Mouse (Mus musculus): ENCODE data around the gene Gm49358. TPM values are rescaled to one million over a fixed set of nuclear protein-coding genes. Genes with fewer than 3 reads are reported as not detected.

Gm49358 gene
- polyA plus RNA-seq, 1 experiment from 2014 or later: not detected

GRCm38 (mm10) chr10:86779117-86779755 is 15.5 kb downstream of the Gm49358 start:
- ATAC-seq: peak; percentile 8
- Histone ChIP-seq H3K9me3 (replicated peaks) (no peaks in the 10 kb centered on the region), H3K9ac (peak overlapping the region; percentile 80), H3K27me3 (replicated peaks) (no peaks in the 10 kb centered on the region; the same call in 1 of the 2 replicates), H3K4me1 (peaks cover 52% of the 10 kb centered on the region), H3K4me2 (peak overlapping the region; percentile 100), H3K27ac (peak overlapping the region; percentile 77), H3K36me3 (no peaks in the 10 kb centered on the region), H3K4me3 (peak overlapping the region; percentile 78)
- WGBS (ENCODE audit: insufficient replicate concordance): under 1% methylated on average over 57 of the region's 58 CpGs

GRCm38 (mm10) chr10:86779816-86780500 is 16.2 kb downstream of the Gm49358 start:
- no peak overlapping the region for H3K27ac ChIP-seq
- no peaks in the 10 kb centered on the region for H3K9me3 ChIP-seq (replicated peaks)
- no peaks in the 10 kb centered on the region; the same call in 1 of the 2 replicates for H3K27me3 ChIP-seq (replicated peaks)
- peak overlapping the region; percentile 78 for H3K4me3 ChIP-seq
- peak overlapping the region; percentile 100 for H3K4me2 ChIP-seq
- H3K9ac ChIP-seq: peak overlapping the region; percentile 80
- H3K36me3 ChIP-seq: no peaks in the 10 kb centered on the region
- H3K4me1 ChIP-seq: peaks cover 52% of the 10 kb centered on the region
- ATAC-seq: no peak
- WGBS (ENCODE audit: insufficient replicate concordance): 13% methylated on average over 12 of the region's 12 CpGs

- Histone ChIP-seq H3K4me2 (no peak overlapping the region), H3K9me3 (replicated peaks) (no peaks in the 10 kb centered on the region), H3K4me1 (peaks cover 52% of the 10 kb centered on the region), H3K36me3 (no peaks in the 10 kb centered on the region), H3K27me3 (replicated peaks) (no peaks in the 10 kb centered on the region; the same call in 1 of the 2 replicates), H3K9ac (no peak overlapping the region), H3K27ac (no peak overlapping the region), H3K4me3 (no peak overlapping the region)
- 55% methylated on average over 5 of the region's 5 CpGs for WGBS (ENCODE audit: insufficient replicate concordance)
- no peak for ATAC-seq
These were observed 17.9 kb downstream of the Gm49358 start for GRCm38 (mm10) chr10:86781641-86782040.

- peaks cover 49% of the 10 kb centered on the region for H3K4me1 ChIP-seq
- 74% methylated on average over 5 of the region's 5 CpGs for WGBS (ENCODE audit: insufficient replicate concordance)
- ATAC-seq: no peak
These were observed 18.9 kb downstream of the Gm49358 start for GRCm38 (mm10) chr10:86782656-86783055.

GRCm38 (mm10) chr10:86783561-86783960 is 19.8 kb downstream of the Gm49358 start:
- WGBS (ENCODE audit: insufficient replicate concordance): 76% methylated on average over 5 of the region's 5 CpGs
- Histone ChIP-seq H3K9me3 (replicated peaks) (no peaks in the 10 kb centered on the region), H3K4me3 (no peak overlapping the region), H3K4me1 (peaks cover 42% of the 10 kb centered on the region), H3K36me3 (no peaks in the 10 kb centered on the region), H3K27ac (no peak overlapping the region), H3K4me2 (no peak overlapping the region), H3K27me3 (replicated peaks) (no peaks in the 10 kb centered on the region), H3K9ac (no peak overlapping the region)
- no peak for ATAC-seq

More at GRCm38 (mm10) chr10:86782656-86783055, 18.9 kb downstream of the Gm49358 start:
- Histone ChIP-seq H3K36me3 (no peaks in the 10 kb centered on the region), H3K9me3 (replicated peaks) (no peaks in the 10 kb centered on the region), H3K27me3 (replicated peaks) (no peaks in the 10 kb centered on the region), H3K4me2 (no peak overlapping the region), H3K4me3 (no peak overlapping the region), H3K27ac (no peak overlapping the region), H3K9ac (no peak overlapping the region)

GRCm38 (mm10) chr10:86784126-86784675 is 20.4 kb downstream of the Gm49358 start:
- H3K4me2 ChIP-seq: no peak overlapping the region
- ATAC-seq: no peak
- H3K36me3 ChIP-seq: no peaks in the 10 kb centered on the region
- no peak overlapping the region for H3K27ac ChIP-seq
- no peak overlapping the region for H3K9ac ChIP-seq
- peaks cover 38% of the 10 kb centered on the region for H3K4me1 ChIP-seq
- no peaks in the 10 kb centered on the region for H3K9me3 ChIP-seq (replicated peaks)
- no peak overlapping the region for H3K4me3 ChIP-seq
- H3K27me3 ChIP-seq (replicated peaks): no peaks in the 10 kb centered on the region
- WGBS (ENCODE audit: insufficient replicate concordance): 78% methylated on average over 5 of the region's 5 CpGs

GRCm38 (mm10) chr10:86785396-86785795 is 21.6 kb downstream of the Gm49358 start:
- Histone ChIP-seq H3K9me3 (replicated peaks) (no peaks in the 10 kb centered on the region), H3K36me3 (no peaks in the 10 kb centered on the region), H3K4me2 (no peak overlapping the region), H3K27me3 (replicated peaks) (no peaks in the 10 kb centered on the region), H3K27ac (no peak overlapping the region), H3K9ac (no peak overlapping the region), H3K4me1 (peaks cover 26% of the 10 kb centered on the region), H3K4me3 (no peak overlapping the region)
- no peak for ATAC-seq
- 55% methylated on average over 2 of the region's 2 CpGs for WGBS (ENCODE audit: insufficient replicate concordance)

- 86% methylated on average over 5 of the region's 5 CpGs for WGBS (ENCODE audit: insufficient replicate concordance)
- Histone ChIP-seq H3K4me2 (no peak overlapping the region), H3K27me3 (replicated peaks) (no peaks in the 10 kb centered on the region), H3K9me3 (replicated peaks) (no peaks in the 10 kb centered on the region), H3K4me3 (no peak overlapping the region), H3K9ac (no peak overlapping the region), H3K27ac (no peak overlapping the region), H3K4me1 (peaks cover 23% of the 10 kb centered on the region), H3K36me3 (no peaks in the 10 kb centered on the region)
- no peak for ATAC-seq
These were observed 22.3 kb downstream of the Gm49358 start for GRCm38 (mm10) chr10:86786083-86786482.

GRCm38 (mm10) chr10:86788193-86788592 is 24.4 kb downstream of the Gm49358 start:
- Histone ChIP-seq H3K9ac (no peak overlapping the region), H3K4me3 (no peak overlapping the region), H3K27me3 (replicated peaks) (no peaks in the 10 kb centered on the region), H3K4me1 (peaks cover 5% of the 10 kb centered on the region), H3K36me3 (no peaks in the 10 kb centered on the region), H3K9me3 (replicated peaks) (no peaks in the 10 kb centered on the region), H3K27ac (no peak overlapping the region), H3K4me2 (no peak overlapping the region)
- ATAC-seq: no peak
- 66% methylated on average over 5 of the region's 5 CpGs for WGBS (ENCODE audit: insufficient replicate concordance)

GRCm38 (mm10) chr10:86789146-86789672 is 25.4 kb downstream of the Gm49358 start:
- no peak overlapping the region for H3K4me3 ChIP-seq
- H3K4me2 ChIP-seq: no peak overlapping the region
- H3K9me3 ChIP-seq (replicated peaks): no peaks in the 10 kb centered on the region
- 80% methylated on average over 7 of the region's 7 CpGs for WGBS (ENCODE audit: insufficient replicate concordance)
- no peak overlapping the region for H3K27ac ChIP-seq
- no peak overlapping the region for H3K9ac ChIP-seq
- ATAC-seq: no peak
- no peaks in the 10 kb centered on the region for H3K36me3 ChIP-seq
- H3K27me3 ChIP-seq (replicated peaks): no peaks in the 10 kb centered on the region
- peaks cover 7% of the 10 kb centered on the region for H3K4me1 ChIP-seq

GRCm38 (mm10) chr10:86791507-86792184 is 27.9 kb downstream of the Gm49358 start:
- Histone ChIP-seq H3K4me3 (no peak overlapping the region), H3K27ac (no peak overlapping the region), H3K9me3 (replicated peaks) (no peaks in the 10 kb centered on the region), H3K9ac (no peak overlapping the region), H3K4me1 (peaks cover 7% of the 10 kb centered on the region), H3K36me3 (no peaks in the 10 kb centered on the region), H3K27me3 (replicated peaks) (no peaks in the 10 kb centered on the region), H3K4me2 (no peak overlapping the region)
- ATAC-seq: no peak
- WGBS (ENCODE audit: insufficient replicate concordance): 76% methylated on average over 7 of the region's 7 CpGs
